Mouse (Mus musculus): Measurements from ENCODE around the gene Rsph9. TPM values are rescaled to one million over a fixed set of nuclear protein-coding genes. Genes with fewer than 3 reads are reported as not detected.

The Rsph9 gene
- polyA plus RNA-seq, 1 experiment from 2014 or later = 10.0 TPM

- 20% methylated on average over 12 of the region's 12 CpGs for WGBS
- H3K36me3 ChIP-seq = peaks cover 37% of the 10 kb centered on the region
- H3K4me3 ChIP-seq = no peak overlapping the region
- DNase-seq (ENCODE audit: low spot score) = peak; percentile 89
- H3K4me1 ChIP-seq = peaks cover 11% of the 10 kb centered on the region; the same call in 1 of the 2 replicates
- H3K27ac ChIP-seq = no peak overlapping the region
- no peaks in the 10 kb centered on the region for H3K9me3 ChIP-seq (replicated peaks)
- H3K27me3 ChIP-seq (ENCODE audit: low read depth, poor library complexity, severe bottlenecking) = no peaks in the 10 kb centered on the region
Measured at GRCm38 (mm10) chr17:46132058-46132718, 11.8 kb downstream of the Rsph9 start.

- Histone ChIP-seq H3K27me3 (ENCODE audit: low read depth, poor library complexity, severe bottlenecking) (no peaks in the 10 kb centered on the region), H3K9me3 (replicated peaks) (no peaks in the 10 kb centered on the region), H3K4me1 (peaks cover 31% of the 10 kb centered on the region), H3K4me3 (no peak overlapping the region), H3K27ac (0 out of 2 replicates have a peak overlapping the region, but pooled peaks have one; percentile 6), H3K36me3 (peaks cover 60% of the 10 kb centered on the region)
- no peak for DNase-seq (ENCODE audit: low spot score)
- 81% methylated on average over 13 of the region's 13 CpGs for WGBS
Measured at GRCm38 (mm10) chr17:46129741-46130498, 14.1 kb downstream of the Rsph9 start.

GRCm38 (mm10) chr17:46127814-46128493, 16.1 kb downstream of the Rsph9 start:
- H3K27ac ChIP-seq = no peak overlapping the region
- H3K4me3 ChIP-seq = no peak overlapping the region
- H3K4me1 ChIP-seq = peaks cover 31% of the 10 kb centered on the region
- H3K27me3 ChIP-seq (ENCODE audit: low read depth, poor library complexity, severe bottlenecking) = no peaks in the 10 kb centered on the region
- no peaks in the 10 kb centered on the region for H3K9me3 ChIP-seq (replicated peaks)
- no peak for DNase-seq (ENCODE audit: low spot score)
- 88% methylated on average over 6 of the region's 6 CpGs for WGBS
- peaks cover 79% of the 10 kb centered on the region for H3K36me3 ChIP-seq

- WGBS = 33% methylated on average over 6 of the region's 6 CpGs
- peaks cover 26% of the 10 kb centered on the region for H3K4me1 ChIP-seq
- H3K27ac ChIP-seq = peak overlapping the region; percentile 68
- H3K9me3 ChIP-seq (replicated peaks) = no peaks in the 10 kb centered on the region
- DNase-seq (ENCODE audit: low spot score) = no peak
- H3K27me3 ChIP-seq (ENCODE audit: low read depth, poor library complexity, severe bottlenecking) = no peaks in the 10 kb centered on the region
- H3K4me3 ChIP-seq = no peak overlapping the region
- peaks cover 93% of the 10 kb centered on the region for H3K36me3 ChIP-seq
Measured at GRCm38 (mm10) chr17:46126608-46127007, 17.4 kb downstream of the Rsph9 start.

GRCm38 (mm10) chr17:46123953-46124700, 19.9 kb downstream of the Rsph9 start:
- no peak overlapping the region for H3K27ac ChIP-seq
- no peaks in the 10 kb centered on the region for H3K9me3 ChIP-seq (replicated peaks)
- no peak overlapping the region for H3K4me3 ChIP-seq
- 89% methylated on average over 12 of the region's 12 CpGs for WGBS
- H3K27me3 ChIP-seq (ENCODE audit: low read depth, poor library complexity, severe bottlenecking) = no peaks in the 10 kb centered on the region
- peaks cover 90% of the 10 kb centered on the region for H3K36me3 ChIP-seq
- peaks cover 39% of the 10 kb centered on the region for H3K4me1 ChIP-seq
- no peak for DNase-seq (ENCODE audit: low spot score)

GRCm38 (mm10) chr17:46123285-46123684, 20.7 kb downstream of the Rsph9 start:
- H3K27ac ChIP-seq = peak overlapping the region; percentile 2; the same call in 1 of the 2 replicates
- no peaks in the 10 kb centered on the region for H3K9me3 ChIP-seq (replicated peaks)
- no peak overlapping the region for H3K4me3 ChIP-seq
- H3K27me3 ChIP-seq (ENCODE audit: low read depth, poor library complexity, severe bottlenecking) = no peaks in the 10 kb centered on the region
- peaks cover 47% of the 10 kb centered on the region for H3K4me1 ChIP-seq
- peaks cover 90% of the 10 kb centered on the region for H3K36me3 ChIP-seq
- WGBS = 98% methylated on average over 4 of the region's 4 CpGs
- DNase-seq (ENCODE audit: low spot score) = no peak

- H3K27me3 ChIP-seq (ENCODE audit: low read depth, poor library complexity, severe bottlenecking) = no peaks in the 10 kb centered on the region
- H3K9me3 ChIP-seq (replicated peaks) = no peaks in the 10 kb centered on the region
- WGBS = 93% methylated on average over 4 of the region's 4 CpGs
- H3K4me1 ChIP-seq = peaks cover 52% of the 10 kb centered on the region
- peaks cover 90% of the 10 kb centered on the region for H3K36me3 ChIP-seq
- H3K4me3 ChIP-seq = no peak overlapping the region
- DNase-seq (ENCODE audit: low spot score) = no peak
- H3K27ac ChIP-seq = no peak overlapping the region
Measured at GRCm38 (mm10) chr17:46122791-46123190, 21.2 kb downstream of the Rsph9 start.

- Histone ChIP-seq H3K4me1 (peaks cover 57% of the 10 kb centered on the region), H3K9me3 (replicated peaks) (no peaks in the 10 kb centered on the region), H3K4me3 (no peak overlapping the region), H3K27ac (peak overlapping the region; percentile 17; the same call in 1 of the 2 replicates), H3K27me3 (ENCODE audit: low read depth, poor library complexity, severe bottlenecking) (no peaks in the 10 kb centered on the region), H3K36me3 (peaks cover 65% of the 10 kb centered on the region)
- DNase-seq (ENCODE audit: low spot score) = no peak
- WGBS = 89% methylated on average over 10 of the region's 10 CpGs
Measured at GRCm38 (mm10) chr17:46119641-46120040, 24.4 kb downstream of the Rsph9 start.

- Histone ChIP-seq H3K27ac (peak overlapping the region; percentile 90), H3K4me3 (no peak overlapping the region; the same call in 1 of the 2 replicates), H3K27me3 (ENCODE audit: low read depth, poor library complexity, severe bottlenecking) (no peaks in the 10 kb centered on the region), H3K36me3 (peaks cover 58% of the 10 kb centered on the region), H3K4me1 (peaks cover 70% of the 10 kb centered on the region), H3K9me3 (replicated peaks) (no peaks in the 10 kb centered on the region)
- 70% methylated on average over 4 of the region's 4 CpGs for WGBS
- no peak for DNase-seq (ENCODE audit: low spot score)
Measured at GRCm38 (mm10) chr17:46118423-46118850, 25.6 kb downstream of the Rsph9 start.

GRCm38 (mm10) chr17:46117623-46118422, 26.2 kb downstream of the Rsph9 start:
- Histone ChIP-seq H3K9me3 (replicated peaks) (no peaks in the 10 kb centered on the region), H3K36me3 (peaks cover 55% of the 10 kb centered on the region), H3K27ac (peak overlapping the region; percentile 90), H3K4me1 (peaks cover 71% of the 10 kb centered on the region), H3K27me3 (ENCODE audit: low read depth, poor library complexity, severe bottlenecking) (no peaks in the 10 kb centered on the region), H3K4me3 (no peak overlapping the region; the same call in 1 of the 2 replicates)
- 33% methylated on average over 13 of the region's 13 CpGs for WGBS
- DNase-seq (ENCODE audit: low spot score) = no peak

- WGBS = 67% methylated on average over 3 of the region's 3 CpGs
- peaks cover 45% of the 10 kb centered on the region for H3K36me3 ChIP-seq
- no peaks in the 10 kb centered on the region for H3K27me3 ChIP-seq (ENCODE audit: low read depth, poor library complexity, severe bottlenecking)
- DNase-seq (ENCODE audit: low spot score) = no peak
- H3K4me3 ChIP-seq = no peak overlapping the region
- H3K9me3 ChIP-seq (replicated peaks) = no peaks in the 10 kb centered on the region
- H3K4me1 ChIP-seq = peaks cover 74% of the 10 kb centered on the region
- H3K27ac ChIP-seq = peak overlapping the region; percentile 90
Measured at GRCm38 (mm10) chr17:46116881-46117280, 27.1 kb downstream of the Rsph9 start.

- WGBS = 56% methylated on average over 11 of the region's 11 CpGs
- H3K36me3 ChIP-seq = peaks cover 42% of the 10 kb centered on the region
Measured at GRCm38 (mm10) chr17:46116138-46116537, 27.9 kb downstream of the Rsph9 start.

More at GRCm38 (mm10) chr17:46116138-46116537, 27.9 kb downstream of the Rsph9 start:
- Histone ChIP-seq H3K4me1 (peaks cover 81% of the 10 kb centered on the region), H3K9me3 (replicated peaks) (no peaks in the 10 kb centered on the region), H3K27ac (peak overlapping the region; percentile 90), H3K4me3 (peak overlapping the region; percentile 0; the same call in 1 of the 2 replicates), H3K27me3 (ENCODE audit: low read depth, poor library complexity, severe bottlenecking) (no peaks in the 10 kb centered on the region)
- peak; percentile 66 for DNase-seq (ENCODE audit: low spot score)
